Mouse (Mus musculus) heart, adult 18-20 months (tissue): ENCODE results near the gene Cux2. TPM values are rescaled to one million over a fixed set of nuclear protein-coding genes. Genes with fewer than 3 reads are reported as not detected.
"Not testable (repeated sequence)": the region's sequence is repeated elsewhere in the genome, so short reads cannot be mapped to it uniquely, and the experiment has no call there.

Source experiments
- DNase-seq, 2 experiments: peaks; one replicate each; pipeline ENCODE4 v3.0.0; 2021 to 2022; ENCODE audit warnings: mixed read lengths in 1 of 2
- total RNA-seq, 2 experiments: library from RNA; stranded (reverse); gene quantifications; 2 replicates each; pipeline ENCODE4 v1.2.3; 2021

Cux2 gene
- total RNA-seq, 2 experiments from 2014 or later, result 19.3 to 19.4 TPM

GRCm38 (mm10) chr5:121864330-121864729 lies 185.6 kb downstream of the Cux2 start:
- no peak for DNase-seq

- DNase-seq, result no peak
These were observed 187.9 kb downstream of the Cux2 start for GRCm38 (mm10) chr5:121861964-121862363.

- DNase-seq, result no peak
These were observed 191.5 kb downstream of the Cux2 start for GRCm38 (mm10) chr5:121858427-121858826.

GRCm38 (mm10) chr5:121856740-121857139 lies 193.2 kb downstream of the Cux2 start:
- no peak for DNase-seq

DNA sequence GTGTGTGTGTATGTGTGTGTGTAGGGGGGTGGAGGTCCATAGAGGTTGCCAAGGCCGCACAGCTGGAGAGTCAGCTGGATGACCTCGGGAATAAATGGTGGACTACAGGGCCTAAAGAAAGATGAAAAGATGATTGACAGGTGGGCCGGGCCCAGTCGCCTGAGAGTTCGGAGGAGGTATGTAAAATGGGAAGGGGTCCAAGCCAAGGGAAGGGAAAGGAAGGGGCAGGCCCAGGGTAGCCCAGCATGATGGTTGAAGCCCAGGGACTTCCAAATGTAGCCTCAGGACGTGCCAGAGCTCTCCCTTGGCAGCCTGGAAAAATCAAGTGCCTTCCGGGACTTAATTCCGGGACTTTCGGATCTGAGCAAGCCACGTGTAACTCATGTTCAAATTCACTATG lies 195.1 kb downstream of the Cux2 start:
- no peak for DNase-seq

- DNase-seq, result no peak
These were observed 196.4 kb downstream of the Cux2 start for GRCm38 (mm10) chr5:121853368-121854051.

- no peak for DNase-seq
These were observed 200.2 kb downstream of the Cux2 start for GRCm38 (mm10) chr5:121849478-121850349.

- peak; percentile 95 to 97 for DNase-seq
These were observed 201.2 kb downstream of the Cux2 start, which contains the start of gene Pheta1 for GRCm38 (mm10) chr5:121848743-121849142. Gene Pheta1 (plus strand): TSS chr5:121848984.

DNA sequence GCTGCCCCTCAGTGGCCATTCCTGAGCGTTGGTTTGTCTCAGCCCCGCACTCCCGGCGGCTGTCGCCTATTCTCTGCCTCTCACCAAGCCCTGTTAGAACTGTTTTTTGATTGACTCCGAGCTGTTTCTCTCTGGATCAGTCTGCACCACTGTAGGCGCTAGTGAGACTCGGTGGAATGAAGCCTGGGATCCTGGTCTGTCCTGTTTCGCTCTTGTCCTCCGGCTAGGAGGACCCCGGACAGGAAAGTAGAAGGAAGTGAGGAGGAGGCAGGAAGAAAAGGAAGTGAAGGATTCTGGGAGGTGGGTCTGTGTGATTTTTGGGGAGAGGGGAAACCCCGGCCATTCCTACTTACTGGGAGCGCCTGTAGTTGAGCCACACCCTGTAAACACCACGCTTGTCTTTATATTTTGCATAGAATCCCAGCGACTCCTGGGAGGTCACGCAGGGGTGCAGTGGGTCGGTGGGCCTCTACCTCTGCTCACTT lies 201.8 kb downstream of the Cux2 start:
- DNase-seq, result peak; percentile 80 to 84

GRCm38 (mm10) chr5:121847269-121847668 lies 202.6 kb downstream of the Cux2 start:
- DNase-seq, result not testable (repeated sequence)

DNA sequence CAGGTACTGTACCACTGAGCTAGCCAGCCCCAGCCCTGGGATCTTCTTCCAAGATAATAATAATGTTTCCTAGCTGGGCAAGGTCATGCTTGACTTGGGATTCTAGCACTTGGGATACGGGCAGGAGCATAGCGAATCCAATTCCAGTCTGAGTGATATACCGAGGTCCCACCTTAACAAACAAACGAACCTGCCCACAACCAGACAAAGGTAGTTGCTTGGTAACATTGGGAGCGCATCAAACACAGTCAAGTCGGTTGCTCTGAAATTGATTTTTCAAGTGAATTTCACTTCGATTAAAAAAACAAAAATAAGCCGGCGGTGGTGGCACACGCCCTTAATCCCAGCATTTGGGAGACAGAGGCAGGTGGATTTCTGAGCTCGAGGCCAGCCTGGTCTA lies 203.6 kb downstream of the Cux2 start:
- DNase-seq, result no peak

GRCm38 (mm10) chr5:121845361-121845760 lies 204.5 kb downstream of the Cux2 start:
- DNase-seq, result no peak

DNA sequence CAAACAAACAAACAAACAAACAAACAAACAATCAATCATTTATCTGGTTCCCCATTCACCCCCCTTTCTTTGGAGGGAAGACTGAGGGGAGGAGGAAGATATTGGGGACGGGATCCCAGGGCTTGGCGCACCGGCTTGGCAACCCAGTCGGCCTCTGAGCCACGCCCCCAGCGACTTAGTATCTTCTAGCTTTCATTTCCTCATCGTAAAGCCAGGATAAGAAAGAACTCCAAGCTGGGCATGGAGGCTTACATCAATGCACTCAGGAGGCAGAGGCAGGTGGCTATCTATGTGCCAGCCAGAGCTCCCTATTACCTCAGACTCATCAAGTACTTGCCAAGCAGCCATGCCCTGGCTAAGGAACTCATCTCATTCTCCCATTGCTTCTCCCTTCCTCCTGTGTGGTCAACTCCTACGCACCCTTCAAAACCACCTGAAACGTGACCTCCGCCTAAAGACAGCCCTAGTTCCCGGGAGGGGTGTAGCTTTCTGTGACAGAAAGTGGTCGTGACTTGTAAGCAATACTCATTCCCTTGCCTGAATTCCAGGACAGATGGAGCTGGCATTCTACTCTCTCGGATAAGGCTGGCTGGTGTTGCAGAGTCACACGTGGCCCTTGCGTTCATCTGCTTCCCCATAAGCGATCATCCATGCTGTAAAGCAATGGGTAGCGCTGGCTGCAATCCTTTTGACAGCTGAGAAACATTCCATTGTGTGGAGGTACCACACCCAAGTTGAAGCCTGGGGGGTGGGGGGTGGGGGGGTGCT lies 206.6 kb downstream of the Cux2 start:
- DNase-seq, result peak; percentile 52 to 62

GRCm38 (mm10) chr5:121842665-121843118 lies 207.2 kb downstream of the Cux2 start:
- peak; percentile 89 to 92 for DNase-seq

GRCm38 (mm10) chr5:121841973-121842372 lies 207.9 kb downstream of the Cux2 start:
- peak in 1 of 2 experiments; percentile 49 for DNase-seq

DNA sequence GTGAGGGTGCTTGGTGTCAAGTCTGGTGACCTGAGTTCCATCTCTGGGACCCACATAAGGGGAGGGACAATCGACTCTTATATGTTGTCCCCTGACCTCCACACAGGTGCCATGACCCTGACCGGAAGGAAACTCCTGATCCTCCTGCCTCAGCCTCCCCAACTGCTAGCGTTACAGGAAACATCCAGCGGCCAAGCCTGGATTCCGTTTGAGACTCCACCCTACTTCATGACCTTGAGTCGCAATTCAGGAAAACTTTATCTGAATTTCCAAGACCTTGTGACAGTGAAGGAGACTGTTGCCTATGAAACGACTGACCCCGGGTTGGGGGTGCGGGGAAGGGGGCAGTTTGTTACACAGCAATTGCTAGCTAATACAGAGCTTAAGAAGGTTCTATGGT lies 208.4 kb downstream of the Cux2 start:
- no peak for DNase-seq

- no peak for DNase-seq
These were observed 210.8 kb downstream of the Cux2 start for GRCm38 (mm10) chr5:121839128-121839473.

DNA sequence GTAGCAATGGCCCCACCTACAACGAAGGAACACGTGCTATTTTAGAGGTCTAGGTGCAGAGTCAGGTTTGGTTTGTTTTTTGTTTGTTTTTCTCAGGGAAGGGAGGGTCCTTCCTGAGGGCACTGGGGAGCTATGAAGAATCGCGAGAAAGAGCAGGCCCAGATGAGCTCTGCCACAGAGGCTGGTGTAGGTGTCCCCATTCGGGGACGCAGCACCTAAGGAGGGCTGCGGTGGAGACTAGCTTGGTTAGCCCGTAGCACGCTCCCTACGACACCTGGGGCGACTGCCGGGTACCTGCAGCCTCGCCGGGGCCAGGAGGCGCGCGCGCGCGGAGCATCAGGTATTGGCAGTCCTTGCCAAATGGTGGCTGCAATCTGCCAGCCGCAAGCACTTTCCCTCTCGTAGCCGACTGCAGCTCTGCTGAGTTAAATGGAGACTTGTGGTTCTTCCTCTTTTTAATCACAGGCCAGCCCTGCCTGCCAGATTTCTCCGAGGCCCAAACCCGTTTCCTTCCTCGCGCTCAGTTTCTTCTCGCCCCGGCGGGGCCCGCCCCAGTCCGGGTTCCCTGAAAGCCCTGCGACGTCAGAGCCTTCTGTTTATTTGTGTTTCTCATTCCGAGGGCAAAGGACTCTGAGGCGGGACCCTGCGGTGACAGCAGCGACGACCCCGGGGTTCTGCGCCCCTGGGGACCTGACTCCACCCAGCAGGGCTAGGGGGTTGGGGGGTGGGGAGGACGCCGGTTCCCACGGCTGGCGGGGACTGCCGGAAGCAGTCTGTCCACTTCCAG lies 211.4 kb downstream of the Cux2 start:
- peak; percentile 82 to 91 for DNase-seq

GRCm38 (mm10) chr5:121837441-121838340 lies 212.2 kb downstream of the Cux2 start, which contains the start of gene Sh2b3:
Gene Sh2b3 (minus strand): TSS chr5:121837646.
- peak; percentile 56 to 78 for DNase-seq

DNA sequence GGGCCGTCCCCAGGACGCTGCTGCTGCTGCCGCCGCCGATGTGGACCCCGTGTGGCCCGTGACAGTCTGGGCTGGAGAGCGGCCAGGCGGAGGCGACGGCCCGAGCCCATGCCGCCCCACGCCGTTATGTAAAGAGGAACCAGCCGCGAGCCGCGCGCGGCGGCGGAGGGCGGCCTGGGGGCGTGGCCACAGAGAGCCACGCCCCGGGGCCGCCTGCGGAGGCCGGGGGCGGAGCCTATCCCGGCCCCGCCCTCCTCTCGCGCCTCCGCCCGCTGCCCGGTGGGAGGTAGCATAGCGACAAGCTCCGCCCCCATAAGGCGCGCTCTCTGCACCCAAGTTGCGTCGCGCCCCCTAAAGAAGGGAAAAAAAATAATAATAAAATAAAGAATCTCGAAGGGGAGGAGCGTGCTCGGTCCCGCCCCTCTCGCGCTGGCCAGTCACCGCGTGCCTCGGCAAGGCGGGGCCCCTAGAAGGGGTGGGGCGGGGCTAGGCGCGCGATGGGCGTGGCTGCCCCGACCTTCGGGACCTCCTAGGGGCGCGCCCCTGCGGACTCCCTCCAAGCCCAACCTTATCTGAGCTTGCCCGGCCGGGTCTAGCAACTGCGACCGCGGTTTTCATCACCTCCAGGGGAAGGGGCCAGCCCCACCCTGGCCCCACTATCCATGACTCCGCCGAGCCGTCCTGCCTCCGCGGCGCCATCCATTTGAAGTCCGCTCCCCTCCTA lies 213.0 kb downstream of the Cux2 start:
- DNase-seq, result peak; percentile 93 to 96
